Mouse (Mus musculus) megakaryocyte-erythroid progenitor cell, adult 5-6 weeks (primary cell): ENCODE results near the gene Ankrd34c. TPM values are rescaled to one million over a fixed set of nuclear protein-coding genes. Genes with fewer than 3 reads are reported as not detected.

ENCODE experiments used
- ATAC-seq: replicated peaks from 2 replicates; pipeline ENCODE4 v1.8.0; 2016; ENCODE audit warnings: mild to moderate bottlenecking, inconsistent platforms; ENCODE audit not compliant: severe bottlenecking, poor library complexity, low FRiP score, low TSS enrichment
- total RNA-seq, 2 experiments: library from RNA; stranded (forward) in 1 of 2; stranded (reverse) in 1 of 2; fragments of 200-1000, 215-1000 nt in 1 of 2; fragments of >200 nt in 1 of 2; fragmentation: Nextera tagmentation in 1 of 2; gene quantifications; 2 replicates each; pipeline ENCODE4 v1.2.3; 2014 to 2017

Gene Ankrd34c
- total RNA-seq (2014; fragmentation: Nextera tagmentation) (not detected in 2 replicates), total RNA-seq (2017) (not detected in 2 replicates)

- ATAC-seq, result no peak
These were observed at the start of gene Ankrd34c for GRCm38 (mm10) chr9:89738295-89738694. Ankrd34c (minus strand) TSS chr9:89738475.

GRCm38 (mm10) chr9:89787532-89787931 lies 49.3 kb upstream of the Ankrd34c start:
- no peak for ATAC-seq

- no peak for ATAC-seq
These were observed 43.2 kb upstream of the Ankrd34c start for GRCm38 (mm10) chr9:89781395-89781927.

- no peak for ATAC-seq
These were observed 41.0 kb upstream of the Ankrd34c start for GRCm38 (mm10) chr9:89779237-89779636.

- no peak for ATAC-seq
These were observed 32.9 kb upstream of the Ankrd34c start for GRCm38 (mm10) chr9:89771153-89771552.

GRCm38 (mm10) chr9:89762017-89762416 lies 23.7 kb upstream of the Ankrd34c start:
- no peak for ATAC-seq

- ATAC-seq, result no peak
These were observed 20.3 kb upstream of the Ankrd34c start for GRCm38 (mm10) chr9:89758569-89758968.

GRCm38 (mm10) chr9:89758139-89758538 lies 19.9 kb upstream of the Ankrd34c start:
- no peak for ATAC-seq

GRCm38 (mm10) chr9:89757571-89757970 lies 19.3 kb upstream of the Ankrd34c start:
- no peak for ATAC-seq

GRCm38 (mm10) chr9:89740041-89740440 lies 1.8 kb upstream of the Ankrd34c start:
- no peak for ATAC-seq

GRCm38 (mm10) chr9:89737888-89738287 lies 387 bp downstream of the Ankrd34c start:
- no peak for ATAC-seq

GRCm38 (mm10) chr9:89736932-89737705 lies 1.2 kb downstream of the Ankrd34c start:
- peak; percentile 94 for ATAC-seq

GRCm38 (mm10) chr9:89706906-89707305 lies 31.4 kb downstream of the Ankrd34c start:
- peak; percentile 58 for ATAC-seq

- ATAC-seq, result peak; percentile 29
These were observed 33.1 kb downstream of the Ankrd34c start for GRCm38 (mm10) chr9:89705197-89705533.

GRCm38 (mm10) chr9:89704265-89705196 lies 33.7 kb downstream of the Ankrd34c start, which contains the start of gene Tmed3:
Tmed3 (minus strand) TSS chr9:89705068.
- peak; percentile 97 for ATAC-seq

- no peak for ATAC-seq
These were observed 37.3 kb downstream of the Ankrd34c start for GRCm38 (mm10) chr9:89700910-89701457.

- ATAC-seq, result no peak
These were observed 43.1 kb downstream of the Ankrd34c start for GRCm38 (mm10) chr9:89695143-89695542.

GRCm38 (mm10) chr9:89693670-89694069 lies 44.6 kb downstream of the Ankrd34c start:
- ATAC-seq, result no peak

GRCm38 (mm10) chr9:89689179-89689578 lies 49.1 kb downstream of the Ankrd34c start:
- ATAC-seq, result no peak
